Mouse (Mus musculus) urinary bladder, postnatal 25 days (tissue): ENCODE results near the gene Hist2h2bb.
"Not testable (repeated sequence)": the region's sequence is repeated elsewhere in the genome, so short reads cannot be mapped to it uniquely, and the experiment has no call there.

ENCODE experiments used
- DNase-seq: peaks from one replicate; pipeline ENCODE4 v3.0.0; 2022; ENCODE audit warnings: low spot score

Hist2h2bb gene

DNA sequence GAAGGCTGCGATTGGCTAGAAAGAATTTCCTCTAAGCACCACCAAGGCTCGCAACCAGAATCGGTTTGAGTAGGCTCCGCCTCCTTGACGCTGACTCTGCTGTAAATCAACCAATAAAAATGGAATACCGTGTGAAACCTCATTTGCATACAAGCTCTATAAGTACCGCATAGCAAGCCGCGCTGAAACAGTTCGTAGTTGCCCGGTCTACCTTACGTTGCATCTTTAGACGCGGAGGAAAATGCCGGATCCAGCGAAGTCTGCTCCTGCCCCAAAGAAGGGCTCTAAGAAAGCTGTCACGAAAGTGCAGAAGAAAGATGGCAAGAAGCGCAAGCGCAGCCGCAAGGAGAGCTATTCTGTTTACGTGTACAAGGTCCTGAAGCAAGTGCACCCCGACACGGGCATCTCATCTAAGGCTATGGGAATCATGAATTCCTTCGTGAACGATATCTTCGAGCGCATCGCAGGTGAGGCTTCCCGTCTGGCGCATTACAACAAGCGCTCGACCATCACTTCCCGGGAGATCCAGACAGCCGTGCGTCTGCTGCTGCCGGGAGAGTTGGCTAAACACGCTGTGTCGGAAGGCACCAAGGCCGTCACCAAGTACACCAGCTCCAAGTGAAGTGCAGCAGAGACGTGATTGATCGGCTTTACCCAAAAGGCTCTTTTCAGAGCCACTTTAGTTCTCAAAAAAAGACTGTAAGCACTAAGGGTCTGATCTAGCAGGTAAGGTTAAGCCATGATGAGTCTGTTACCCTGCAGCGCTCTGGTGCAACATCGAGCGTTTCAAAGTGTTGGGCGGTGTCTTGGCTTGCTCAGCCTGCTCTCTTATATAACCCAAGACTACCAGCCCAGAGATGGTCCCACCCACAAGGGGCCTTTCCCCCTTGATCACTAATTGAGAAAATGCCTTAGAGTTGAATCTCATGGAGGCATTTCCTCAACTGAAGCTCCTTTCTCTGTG is at the start of gene Hist2h2bb:
Hist2h2bb (plus strand) TSS at position 242 of the 964 bp plus-strand sequence.
- DNase-seq = peak; percentile 63

DNA sequence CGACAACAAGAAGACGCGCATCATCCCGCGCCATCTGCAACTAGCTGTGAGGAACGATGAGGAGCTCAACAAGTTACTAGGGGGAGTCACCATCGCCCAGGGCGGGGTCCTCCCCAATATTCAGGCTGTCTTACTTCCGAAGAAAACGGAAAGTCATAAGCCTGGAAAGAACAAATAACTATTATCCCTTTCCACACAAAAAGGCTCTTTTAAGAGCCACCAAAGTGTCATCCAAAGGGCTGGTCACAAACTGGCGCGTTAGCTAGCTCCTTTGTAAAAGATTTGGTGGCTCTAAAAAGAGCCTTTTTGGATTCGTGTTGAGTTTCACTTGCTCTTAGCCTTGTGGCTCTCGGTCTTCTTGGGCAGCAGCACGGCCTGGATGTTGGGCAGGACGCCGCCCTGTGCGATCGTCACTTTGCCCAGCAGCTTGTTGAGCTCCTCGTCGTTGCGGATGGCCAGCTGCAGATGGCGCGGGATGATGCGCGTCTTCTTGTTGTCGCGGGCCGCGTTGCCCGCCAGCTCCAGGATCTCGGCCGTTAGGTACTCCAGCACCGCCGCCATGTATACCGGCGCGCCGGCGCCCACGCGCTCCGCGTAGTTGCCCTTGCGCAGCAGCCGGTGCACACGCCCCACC is 49.3 kb upstream of the Hist2h2bb start:
- DNase-seq = peak; percentile 19

DNA sequence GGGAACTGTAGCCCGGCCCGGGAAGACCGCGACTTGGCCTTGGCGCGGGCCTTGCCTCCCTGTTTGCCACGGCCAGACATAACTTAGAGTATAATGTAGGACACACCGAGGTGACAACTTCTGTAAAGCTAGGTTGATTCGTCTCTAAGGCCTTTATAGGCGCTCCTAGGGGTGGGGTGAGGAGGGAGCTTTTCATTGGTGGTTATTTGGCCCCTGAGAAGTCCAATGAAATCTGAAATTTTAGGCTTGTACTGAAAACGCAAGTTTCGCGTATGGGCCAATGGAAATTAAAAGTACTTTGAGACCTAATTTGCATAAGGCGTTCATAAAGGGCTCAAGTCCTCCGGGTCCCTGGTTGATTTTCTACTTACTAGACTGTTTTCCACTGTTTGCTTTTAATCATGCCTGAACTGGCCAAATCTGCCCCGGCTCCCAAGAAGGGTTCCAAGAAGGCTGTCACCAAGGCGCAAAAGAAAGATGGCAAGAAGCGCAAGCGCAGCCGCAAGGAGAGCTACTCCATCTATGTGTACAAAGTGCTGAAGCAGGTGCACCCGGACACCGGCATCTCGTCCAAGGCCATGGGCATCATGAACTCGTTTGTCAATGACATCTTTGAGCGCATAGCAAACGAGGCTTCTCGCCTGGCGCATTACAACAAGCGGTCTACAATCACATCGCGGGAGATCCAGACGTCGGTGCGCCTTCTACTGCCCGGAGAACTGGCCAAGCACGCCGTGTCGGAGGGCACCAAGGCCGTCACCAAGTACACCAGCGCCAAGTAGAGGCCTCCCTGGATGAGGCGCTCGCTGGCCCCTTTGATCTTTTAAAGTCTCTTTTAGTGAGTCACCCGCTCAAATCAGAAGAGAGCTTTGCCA is 48.5 kb upstream of the Hist2h2bb start, which contains the start of the genes Hist2h2ac and Hist2h2be:
Hist2h2ac (minus strand) TSS at position 116 of the 875 bp plus-strand sequence.
Hist2h2be (plus strand) TSS at position 355 of the 875 bp plus-strand sequence.
- peak; percentile 62 for DNase-seq

DNA sequence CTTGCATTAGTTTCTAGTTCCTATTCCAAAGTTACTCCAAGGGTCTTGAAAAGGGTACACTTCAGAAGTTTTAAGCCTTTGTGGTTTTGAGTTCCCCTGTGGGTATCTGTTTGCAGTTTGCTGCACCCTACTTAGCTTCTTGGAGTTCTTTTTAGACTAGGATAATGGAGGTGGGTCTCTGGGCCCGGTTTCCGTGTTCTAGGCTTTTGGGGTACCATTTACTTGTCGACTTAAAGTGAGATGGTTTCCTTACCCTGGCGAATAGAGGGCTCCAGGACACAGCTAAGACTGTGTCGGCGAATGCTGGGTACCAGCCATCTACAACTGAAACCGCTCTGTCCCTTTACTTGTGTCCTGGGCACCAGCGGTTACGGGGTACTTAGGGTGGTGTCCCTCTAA is 47.9 kb upstream of the Hist2h2bb start:
- no peak for DNase-seq

DNA sequence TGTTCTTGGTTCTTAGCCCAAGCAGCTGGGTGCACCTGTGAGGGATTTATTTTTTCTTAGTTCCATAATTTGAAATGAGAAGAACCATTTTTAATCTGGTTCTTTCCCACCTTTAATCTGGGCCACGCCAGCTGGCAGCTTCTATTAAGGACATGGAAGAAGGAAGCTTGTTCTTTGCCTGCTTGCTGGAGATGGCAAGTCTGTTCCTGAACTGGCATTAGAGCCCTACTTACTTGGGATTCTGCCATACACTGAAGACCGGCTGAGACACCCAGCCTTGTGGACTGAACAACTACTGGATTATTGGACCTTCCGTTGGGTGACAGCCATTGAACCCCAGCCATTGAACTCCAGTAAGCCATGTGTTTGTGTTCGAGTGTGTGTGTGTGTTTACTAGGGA is 46.8 kb upstream of the Hist2h2bb start:
- DNase-seq = no peak

DNA sequence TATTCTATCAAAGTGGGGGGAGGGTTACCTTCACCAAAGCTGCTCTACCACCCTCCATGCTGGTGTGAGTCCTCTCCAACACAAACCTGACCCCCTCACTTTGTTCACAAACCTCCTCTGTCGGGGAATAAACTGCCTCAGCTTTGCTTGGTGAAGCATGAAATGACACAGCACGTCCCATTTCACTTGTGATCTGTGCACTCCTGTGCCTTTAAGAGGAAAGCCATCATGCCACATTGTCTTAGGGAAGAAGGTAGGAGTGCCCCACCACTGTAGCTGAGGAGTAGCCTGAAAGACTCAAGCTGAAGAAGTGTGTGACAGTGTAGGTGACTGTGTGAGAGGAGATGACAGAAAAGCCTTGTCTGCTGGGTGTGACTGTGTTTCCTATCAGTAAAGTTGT is 44.1 kb upstream of the Hist2h2bb start:
- DNase-seq = no peak

DNA sequence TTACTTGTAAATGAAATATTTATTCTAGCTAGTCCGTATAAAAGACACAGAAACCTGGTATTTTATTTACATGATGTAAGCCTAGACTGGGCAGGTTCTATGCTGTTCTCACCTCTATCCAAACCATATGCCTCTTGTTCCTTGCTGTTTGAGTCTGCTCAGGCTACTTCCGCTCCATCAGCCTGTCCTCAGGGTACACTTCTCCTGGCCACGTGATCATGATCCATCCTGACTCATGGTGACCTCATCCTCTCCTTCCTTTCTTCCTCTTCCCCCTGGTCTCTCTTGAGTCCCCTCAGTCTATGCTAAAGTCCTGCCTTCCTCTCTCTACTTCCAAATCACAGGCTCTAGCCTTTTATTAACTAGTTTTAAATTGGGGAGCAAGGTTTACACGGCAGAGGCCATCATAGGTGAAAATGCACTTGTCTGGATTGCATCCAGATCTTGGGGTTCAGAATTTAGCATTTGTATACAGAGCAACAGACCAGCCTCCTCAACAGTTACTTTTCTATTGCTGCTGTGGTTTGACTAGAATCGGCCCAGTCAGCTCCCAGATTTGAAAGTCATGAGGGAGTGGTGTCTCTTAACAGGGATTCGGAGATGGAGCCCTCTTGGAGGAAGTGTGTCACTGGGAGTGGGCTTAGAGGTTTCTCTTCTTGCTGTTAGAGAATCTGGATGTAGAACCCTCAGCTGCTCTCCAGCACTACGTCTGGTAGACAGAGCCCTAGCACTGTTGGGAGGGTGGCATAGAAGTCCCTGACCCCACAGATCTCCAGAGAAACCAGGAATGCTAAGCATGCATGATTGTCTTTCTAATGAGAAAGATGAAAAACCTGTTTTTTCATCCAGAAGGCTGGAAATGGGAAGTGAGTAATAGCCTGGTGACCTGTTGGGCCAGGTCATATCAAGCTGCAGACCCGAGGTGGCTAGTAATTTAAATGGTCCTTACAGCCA is 42.6 kb upstream of the Hist2h2bb start:
- DNase-seq = no peak

DNA sequence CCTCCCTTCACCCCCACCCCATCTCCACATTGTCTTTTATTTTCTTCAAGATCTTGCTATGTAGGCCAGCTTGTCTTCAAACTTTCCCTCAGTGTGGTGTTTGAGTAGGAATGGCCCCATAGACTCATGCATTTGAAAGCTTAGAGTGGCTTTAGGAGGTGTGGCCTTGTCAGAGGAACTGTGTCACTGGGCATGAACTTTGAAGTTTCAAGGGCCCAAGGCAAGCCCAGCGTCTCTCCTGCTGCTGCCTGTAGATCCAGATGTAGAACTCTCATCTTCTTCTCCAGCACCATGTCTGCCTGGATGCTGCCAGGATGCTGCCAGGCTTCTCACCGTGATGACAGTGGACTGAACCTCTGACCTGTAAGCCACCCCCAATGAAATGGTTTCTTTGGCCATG is 40.7 kb upstream of the Hist2h2bb start:
- no peak for DNase-seq

DNA sequence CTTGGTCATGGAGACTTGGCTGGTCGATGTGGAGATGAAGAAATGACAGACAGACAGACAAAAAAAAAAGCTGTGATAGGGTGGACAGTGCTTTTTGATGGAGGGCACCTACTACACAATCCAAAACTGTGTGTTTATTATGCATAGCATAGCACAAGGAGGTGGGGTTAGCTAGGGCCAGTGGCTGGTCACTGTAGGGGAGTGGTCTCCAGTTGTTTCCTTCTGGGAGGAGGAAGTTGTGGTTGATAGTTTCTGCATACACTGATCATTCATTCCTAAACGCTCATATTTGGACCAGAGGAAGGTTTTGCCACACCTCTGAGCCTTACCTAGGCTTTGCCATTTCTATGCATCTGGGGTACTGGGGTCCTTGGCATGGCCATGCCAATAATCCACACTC is 39.1 kb upstream of the Hist2h2bb start:
- no peak for DNase-seq

DNA sequence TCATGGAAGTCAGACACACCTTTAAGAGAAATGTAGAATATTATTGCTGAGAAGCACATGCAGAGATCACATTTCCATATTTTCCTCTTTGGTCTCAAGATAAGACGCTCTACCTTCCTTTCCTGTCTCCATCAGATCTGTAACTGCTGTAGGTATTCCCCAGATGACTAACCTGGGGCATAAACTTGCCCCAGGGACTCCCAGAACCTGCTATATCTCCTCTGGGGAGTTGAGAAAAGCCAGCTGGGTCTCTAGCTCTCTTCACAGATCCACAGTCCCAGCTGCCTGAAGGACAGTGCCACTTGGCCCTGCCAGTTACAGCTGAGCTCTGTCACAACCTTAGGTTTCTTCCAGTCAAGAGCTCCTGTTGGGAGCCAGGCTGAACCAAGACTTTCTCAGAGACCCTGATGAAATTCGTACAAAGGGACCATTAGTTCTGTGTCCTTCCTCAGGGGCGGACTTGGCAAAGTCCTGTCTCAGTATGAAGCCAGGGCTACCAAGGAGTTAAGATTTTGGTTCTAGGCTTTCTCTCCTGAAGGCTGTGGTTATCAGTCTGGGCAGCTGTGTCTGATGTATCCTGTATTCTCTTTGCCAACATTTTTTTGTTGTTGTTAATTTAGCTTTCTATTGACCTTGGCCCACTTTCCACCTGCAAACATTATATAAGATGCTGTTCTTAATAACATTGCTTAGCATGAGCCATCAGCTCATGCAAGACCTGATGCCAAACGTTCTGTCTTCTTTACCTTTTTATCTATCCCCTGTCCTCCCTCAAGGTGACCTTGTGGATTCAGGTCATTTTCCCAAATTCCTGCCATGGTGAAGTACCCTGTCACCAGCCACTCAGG is 38.4 kb upstream of the Hist2h2bb start:
- no peak for DNase-seq

DNA sequence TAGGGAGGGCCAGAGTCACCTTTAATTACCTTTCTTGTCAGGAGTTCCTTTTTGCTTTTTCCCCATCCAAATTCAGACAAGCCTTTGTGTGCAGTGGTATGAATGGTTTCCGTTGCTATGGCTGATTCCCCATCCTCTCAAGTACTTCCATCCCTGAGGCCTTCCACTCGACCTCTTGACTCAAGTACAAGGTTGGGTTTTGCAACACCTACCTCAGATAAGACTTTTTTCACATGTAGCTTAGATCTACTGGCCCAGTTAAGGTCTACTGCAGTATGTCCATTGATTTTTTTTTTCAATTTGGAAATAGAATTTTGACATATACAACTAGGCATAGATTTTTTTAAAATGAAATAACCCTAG is 37.8 kb upstream of the Hist2h2bb start:
- DNase-seq = no peak

DNA sequence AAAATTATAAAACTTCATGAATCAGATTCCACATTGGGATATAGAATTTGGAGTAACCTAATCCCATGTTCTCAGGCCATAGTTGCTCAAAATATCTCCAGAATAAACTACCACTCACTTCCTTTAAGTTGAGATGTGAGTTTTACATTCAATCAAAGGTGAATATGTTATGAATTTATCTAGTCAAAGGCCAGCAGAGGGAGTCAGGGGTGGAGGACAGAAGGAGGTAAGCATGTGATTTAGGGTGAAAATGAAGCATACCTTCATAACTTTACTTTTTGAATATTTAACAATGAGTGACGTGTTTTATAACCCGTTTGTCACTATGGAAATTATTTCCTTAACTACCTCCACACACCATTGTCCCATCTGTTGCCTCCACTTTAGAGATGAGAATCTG is 34.6 kb upstream of the Hist2h2bb start:
- no peak for DNase-seq

DNA sequence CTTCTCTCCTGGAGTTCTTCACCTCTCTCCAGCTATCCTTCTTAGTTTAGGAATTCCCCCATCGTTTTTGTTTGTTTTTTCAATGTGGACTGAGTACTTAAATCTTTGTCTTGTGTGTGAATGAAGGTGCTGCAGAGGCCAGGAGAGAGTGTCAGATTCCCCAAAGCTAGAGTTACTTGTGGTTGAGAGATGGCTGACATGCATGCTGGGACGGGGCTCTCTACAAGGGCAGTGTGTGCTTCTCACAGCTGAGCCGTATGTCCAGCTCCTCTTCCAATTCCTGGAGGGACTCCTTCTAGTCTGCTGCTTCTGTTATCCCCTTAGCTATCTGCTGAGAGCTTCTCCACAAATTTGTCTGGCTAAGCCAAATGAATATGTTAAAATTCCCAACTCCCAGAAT is 33.7 kb upstream of the Hist2h2bb start:
- no peak for DNase-seq

DNA sequence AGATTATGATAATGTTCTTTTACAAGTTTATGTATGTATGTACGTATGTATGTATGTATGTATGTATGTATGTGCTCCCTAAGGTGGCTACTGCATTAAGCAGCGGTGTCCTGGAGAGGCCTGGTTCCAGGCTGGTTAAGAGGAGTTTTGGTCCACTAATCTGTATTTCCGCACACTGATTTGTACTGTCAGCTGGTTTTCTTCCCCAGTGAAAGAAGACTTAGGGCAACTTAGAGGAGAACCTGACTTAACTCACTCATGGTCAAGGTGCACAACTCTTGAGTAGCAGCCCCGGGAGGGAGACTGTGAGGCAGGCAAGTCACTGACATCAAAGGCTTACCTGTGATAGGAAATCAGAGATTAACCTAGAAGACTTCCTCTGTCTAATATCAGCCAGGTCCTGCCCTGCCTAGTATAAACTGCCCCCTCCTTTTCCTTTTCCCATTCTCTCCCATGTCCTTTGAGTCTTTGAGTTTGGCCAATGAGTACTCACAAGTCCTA is 32.7 kb upstream of the Hist2h2bb start:
- DNase-seq = no peak

DNA sequence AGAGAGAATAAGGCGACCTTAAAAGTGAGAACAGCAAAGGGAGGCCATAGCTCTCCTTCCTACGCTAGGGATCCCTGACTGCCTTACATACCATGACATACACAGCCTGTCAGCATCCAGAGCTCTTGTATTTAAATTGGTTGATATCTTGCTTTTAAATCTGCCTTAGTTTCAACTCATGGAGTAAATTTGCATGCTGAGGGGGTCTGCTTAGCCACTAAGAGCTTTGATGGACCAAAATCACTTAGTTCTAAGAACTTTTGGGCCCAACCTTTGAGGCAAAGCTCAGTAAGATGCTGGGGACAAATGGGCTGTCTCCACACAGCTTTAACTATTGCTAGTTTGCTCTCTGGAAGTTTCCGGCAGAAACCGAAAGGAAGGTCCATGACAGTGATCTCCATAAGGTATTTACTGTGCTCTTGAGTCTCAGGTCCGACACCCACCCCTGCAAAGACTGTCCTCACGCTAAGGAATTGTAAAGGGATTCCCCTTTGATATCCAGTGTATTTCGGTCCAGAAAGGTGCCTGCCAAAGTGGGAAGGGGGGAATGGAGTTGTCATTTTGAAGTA is 32.1 kb upstream of the Hist2h2bb start:
- DNase-seq = no peak

DNA sequence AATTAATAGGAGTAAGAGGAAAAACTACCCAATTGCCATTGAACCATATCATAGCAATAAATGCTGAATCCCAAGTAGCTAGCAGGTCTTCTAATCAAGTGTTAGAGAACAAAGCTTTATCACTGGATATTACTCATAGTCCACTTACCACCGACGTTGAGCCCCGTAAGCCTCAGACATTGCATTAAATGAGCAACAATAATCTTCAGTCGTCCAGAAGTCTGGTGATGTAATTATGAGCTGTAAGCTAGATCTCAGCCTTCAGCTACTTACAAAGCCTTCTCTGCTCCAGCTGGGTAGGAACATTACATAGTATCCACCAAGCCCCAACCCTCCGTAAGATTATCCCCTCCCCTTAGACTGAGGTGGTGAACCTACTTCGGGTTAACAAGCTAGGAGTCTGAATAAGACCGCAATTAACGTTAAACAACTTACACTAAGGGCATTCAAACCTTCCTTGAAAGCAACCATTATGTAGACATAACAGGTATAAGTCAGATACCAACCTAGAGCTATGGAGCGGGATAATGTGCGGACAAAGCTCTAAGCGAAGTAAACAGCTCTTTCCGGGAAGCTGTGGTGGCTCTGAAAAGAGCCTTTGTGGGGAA is 31.5 kb upstream of the Hist2h2bb start:
- no peak for DNase-seq

DNA sequence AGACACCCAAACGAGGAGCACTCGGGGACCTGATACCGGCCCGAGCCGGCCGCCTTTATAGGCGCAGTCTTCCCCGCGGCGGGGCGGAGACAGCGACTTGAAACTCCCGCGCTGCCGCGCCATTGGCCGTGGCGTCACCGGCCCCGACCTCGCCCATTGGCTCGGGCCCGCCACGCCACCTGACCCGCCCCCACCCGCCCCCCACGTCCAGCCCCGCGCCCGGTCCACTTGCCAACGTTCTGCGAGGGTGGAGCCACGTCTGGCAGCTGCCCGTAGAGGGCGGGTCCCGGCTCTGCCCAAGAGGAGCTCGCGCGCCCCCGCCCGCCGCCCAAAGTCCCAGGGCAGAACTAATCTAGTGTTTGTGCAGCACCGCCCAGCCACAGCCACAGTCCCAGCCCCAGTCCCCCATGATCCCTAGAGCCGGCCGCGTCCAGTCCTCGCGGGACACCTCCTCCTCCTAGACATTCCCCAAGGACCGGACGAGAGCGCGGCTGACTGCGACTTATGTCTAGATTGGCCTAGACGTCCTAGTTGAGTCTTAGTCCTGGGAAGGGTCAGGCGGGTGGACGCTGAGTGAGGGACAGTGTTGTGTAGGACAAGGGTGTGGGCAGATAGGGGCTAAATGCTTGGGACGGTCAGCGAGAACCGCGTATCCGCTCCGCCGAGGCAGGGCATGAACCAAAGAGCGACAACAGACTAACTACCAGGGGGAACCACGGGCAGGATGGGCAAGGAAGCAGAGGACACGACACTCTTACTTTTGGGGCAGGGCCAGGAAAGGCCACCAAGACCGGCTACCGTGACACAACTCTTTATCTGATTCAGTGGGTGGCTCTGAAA is 30.4 kb upstream of the Hist2h2bb start, which contains the start of gene Hist2h3c2:
Hist2h3c2 (minus strand) TSS at position 174 of the 840 bp plus-strand sequence.
- not testable (repeated sequence) for DNase-seq
